Mouse (Mus musculus): ENCODE data around the gene Top2a.

Gene Top2a

GRCm38 (mm10) chr11:98965416-98966077, 58.4 kb downstream of the Top2a start:
- no peak for DNase-seq (ENCODE audit: inconsistent age in 2 of 2, low spot score in 1 of 2)

GRCm38 (mm10) chr11:98964616-98965415, 59.2 kb downstream of the Top2a start:
- peak; percentile 53 to 80 for DNase-seq (ENCODE audit: inconsistent age in 2 of 2, low spot score in 1 of 2)

- peak in 1 of 2 experiments; percentile 33 for DNase-seq (ENCODE audit: inconsistent age in 2 of 2, low spot score in 1 of 2)
Measured at GRCm38 (mm10) chr11:98964201-98964615, 59.8 kb downstream of the Top2a start.

- DNase-seq (ENCODE audit: inconsistent age in 2 of 2, low spot score in 1 of 2): peak; percentile 88 to 92
Measured at GRCm38 (mm10) chr11:98963191-98964021, 60.6 kb downstream of the Top2a start.

- peak; percentile 37 to 57 for DNase-seq (ENCODE audit: inconsistent age in 2 of 2, low spot score in 1 of 2)
Measured at GRCm38 (mm10) chr11:98962421-98963095, 61.4 kb downstream of the Top2a start.

GRCm38 (mm10) chr11:98961766-98962165, 62.2 kb downstream of the Top2a start:
- peak in 1 of 2 experiments; percentile 56 for DNase-seq (ENCODE audit: inconsistent age in 2 of 2, low spot score in 1 of 2)

GRCm38 (mm10) chr11:98961051-98961592, 62.9 kb downstream of the Top2a start:
- peak; percentile 61 to 87 for DNase-seq (ENCODE audit: inconsistent age in 2 of 2, low spot score in 1 of 2)

GRCm38 (mm10) chr11:98960313-98960906, 63.6 kb downstream of the Top2a start:
- DNase-seq (ENCODE audit: inconsistent age in 2 of 2, low spot score in 1 of 2): peak; percentile 87 to 92

GRCm38 (mm10) chr11:98959437-98960312, 64.3 kb downstream of the Top2a start:
- peak; percentile 92 to 95 for DNase-seq (ENCODE audit: inconsistent age in 2 of 2, low spot score in 1 of 2)

- no peak for DNase-seq (ENCODE audit: inconsistent age in 2 of 2, low spot score in 1 of 2)
Measured at GRCm38 (mm10) chr11:98956340-98956739, 67.6 kb downstream of the Top2a start.

GRCm38 (mm10) chr11:98955707-98956235, 68.2 kb downstream of the Top2a start:
- DNase-seq (ENCODE audit: inconsistent age in 2 of 2, low spot score in 1 of 2): peak; percentile 59 to 88

GRCm38 (mm10) chr11:98954801-98955706, 68.9 kb downstream of the Top2a start:
- DNase-seq (ENCODE audit: inconsistent age in 2 of 2, low spot score in 1 of 2): no peak

- peak in 1 of 2 experiments; percentile 92 for DNase-seq (ENCODE audit: inconsistent age in 2 of 2, low spot score in 1 of 2)
Measured at GRCm38 (mm10) chr11:98954373-98954772, 69.6 kb downstream of the Top2a start.

GRCm38 (mm10) chr11:98953835-98954320, 70.1 kb downstream of the Top2a start:
- peak in 1 of 2 experiments; percentile 58 for DNase-seq (ENCODE audit: inconsistent age in 2 of 2, low spot score in 1 of 2)

GRCm38 (mm10) chr11:98953361-98953760, 70.6 kb downstream of the Top2a start:
- peak in 1 of 2 experiments; percentile 63 for DNase-seq (ENCODE audit: inconsistent age in 2 of 2, low spot score in 1 of 2)

GRCm38 (mm10) chr11:98952736-98953135, 71.3 kb downstream of the Top2a start:
- DNase-seq (ENCODE audit: inconsistent age in 2 of 2, low spot score in 1 of 2): peak in 1 of 2 experiments; percentile 55

GRCm38 (mm10) chr11:98952111-98952510, 71.9 kb downstream of the Top2a start:
- DNase-seq (ENCODE audit: inconsistent age in 2 of 2, low spot score in 1 of 2): no peak
